Mouse (Mus musculus) liver, embryonic 14.5 days (tissue): ENCODE measurements around the gene Uba3.

Experiments
- CTCF ChIP-seq: IDR thresholded peaks from 2 replicates; pipeline ENCODE4 v1.5.1; 2016; ENCODE audit warnings: antibody characterized with exemption, low read depth, control low read depth
- EP300 ChIP-seq: IDR thresholded peaks from 2 replicates; pipeline ENCODE4 v1.6.1; 2016; ENCODE audit warnings: antibody characterized with exemption, low read depth

DNA sequence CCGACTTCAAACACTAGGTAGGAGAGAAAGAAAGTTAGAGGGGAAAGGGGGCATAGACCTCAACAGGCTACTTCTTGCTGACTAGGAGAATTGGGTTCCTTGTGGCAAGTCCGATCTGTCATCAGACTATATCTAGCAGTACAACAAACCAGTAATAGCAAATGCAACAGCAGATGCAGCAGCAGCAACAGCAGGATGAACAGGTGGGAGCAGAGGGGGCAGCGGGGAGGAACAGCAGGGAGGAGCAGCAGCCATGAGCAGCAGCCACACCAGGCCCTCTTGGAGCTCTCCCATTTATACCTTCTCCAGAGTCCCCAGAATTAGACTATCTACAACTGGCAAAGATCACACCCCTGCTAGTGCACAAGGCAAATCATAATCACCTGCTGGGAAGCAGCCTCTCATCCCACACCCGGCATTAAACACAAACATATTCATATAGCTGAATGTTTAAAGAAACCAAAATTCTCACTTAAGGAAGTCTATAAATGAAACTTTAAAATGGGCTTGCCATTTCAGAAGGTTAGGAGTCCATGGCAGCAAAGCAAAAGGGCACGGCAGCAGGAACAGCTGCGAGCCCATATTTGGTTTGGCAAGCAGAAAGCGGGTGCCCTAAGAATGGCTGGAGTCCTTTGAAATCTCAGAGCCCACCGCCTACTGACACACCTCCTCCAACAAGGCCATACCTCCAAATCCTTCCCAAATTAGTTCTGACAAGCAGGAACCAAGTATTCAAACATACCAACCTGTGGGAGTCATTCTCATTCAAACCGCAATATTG, 21.8 kb upstream of the Uba3 start:
- TF ChIP-seq CTCF (no peak), EP300 (no peak)
